Mouse (Mus musculus) hindbrain, embryonic 11.5 days (tissue): ENCODE results near the gene Nudt5. TPM values are rescaled to one million over a fixed set of nuclear protein-coding genes. Genes with fewer than 3 reads are reported as not detected.

Experiments used
- polyA plus RNA-seq: library from polyadenylated mRNA; unstranded; fragments of >200 nt; fragmentation: Nextera tagmentation; extraction: Ambion mirVana; gene quantifications from 2 replicates; pipeline ENCODE4 v1.2.1, GENCODE M21; 2014

Gene Nudt5
- polyA plus RNA-seq, 1 experiment from 2014 or later, result 92.1 TPM

Other genes starting within 250 kb of the Nudt5 start
- gene Camk1d, start 130.5 kb upstream of the Nudt5 start, polyA plus RNA-seq, result 2.2 and 2.7 TPM in 2 replicates
- gene Cdc123, start 145 bp downstream of the Nudt5 start, polyA plus RNA-seq, result 311 and 312 TPM in 2 replicates
- 1.8 and 2.3 TPM in 2 replicates for gene Gm13199, start 17.9 kb downstream of the Nudt5 start, polyA plus RNA-seq
- 78.1 and 85.9 TPM in 2 replicates for gene Sec61a2, start 50.4 kb downstream of the Nudt5 start, polyA plus RNA-seq
- 3.8 and 8.4 TPM in 2 replicates for gene Dhtkd1, start 97.8 kb downstream of the Nudt5 start, polyA plus RNA-seq
- gene Upf2, start 106.5 kb downstream of the Nudt5 start, polyA plus RNA-seq, result 11.9 and 14.4 TPM in 2 replicates